Mouse (Mus musculus) liver, embryonic 11.5 days (tissue): ENCODE data around the gene Oas2. TPM values are rescaled to one million over a fixed set of nuclear protein-coding genes. Genes with fewer than 3 reads are reported as not detected.
A peak's percentile ranks its signal among the peaks of the same experiment; 100 is the strongest.

Source experiments
- ATAC-seq: fragments of 200-750 bp; cut with Nextera tagmentation; replicated peaks from 2 replicates; pipeline ENCODE4 v1.8.0; 2017; ENCODE audit warnings: moderate number of reproducible peaks, mild to moderate bottlenecking, moderate TSS enrichment, moderate library complexity; ENCODE audit not compliant: low FRiP score
- DNase-seq: peaks from one replicate; pipeline ENCODE4 v3.0.0-alpha.2; 2017; ENCODE audit warnings: low spot score
- H3K27ac ChIP-seq: fragments of 300-500 bp; sonication (generic); 2 replicates; pipeline ENCODE4 v1.5.1; 2014; ENCODE audit warnings: mild to moderate bottlenecking, low read depth, low read length, control low read depth
- H3K27me3 ChIP-seq: fragments of 300-500 bp; sonication (generic); replicated peaks from 2 replicates; pipeline ENCODE4 v1.6.1; 2014; ENCODE audit warnings: low read length, mixed read lengths; ENCODE audit not compliant: control insufficient read depth, insufficient read depth
- H3K36me3 ChIP-seq: fragments of 300-500 bp; sonication (generic); 2 replicates; pipeline ENCODE4 v1.6.1; 2014; ENCODE audit warnings: mild to moderate bottlenecking, low read length, moderate library complexity, mixed read lengths; ENCODE audit not compliant: control insufficient read depth, insufficient read depth
- H3K4me1 ChIP-seq: fragments of 300-500 bp; sonication (generic); replicated peaks from 2 replicates; pipeline ENCODE4 v1.6.1; 2014; ENCODE audit warnings: low read length, mixed read lengths; ENCODE audit not compliant: control insufficient read depth, insufficient read depth
- H3K4me2 ChIP-seq: fragments of 300-500 bp; sonication (generic); 2 replicates; pipeline ENCODE4 v1.6.1; 2014; ENCODE audit warnings: mild to moderate bottlenecking, control low read depth, moderate library complexity
- H3K4me3 ChIP-seq: fragments of 300-500 bp; sonication (generic); 2 replicates; pipeline ENCODE4 v1.5.1; 2014; ENCODE audit warnings: low read depth, low read length, control low read depth
- H3K9ac ChIP-seq: fragments of 300-500 bp; sonication (generic); 2 replicates; pipeline ENCODE4 v1.6.1; 2014; ENCODE audit warnings: low read depth, low read length, control low read depth
- H3K9me3 ChIP-seq: fragments of 300-500 bp; sonication (generic); 2 replicates; pipeline ENCODE4 v1.6.1; 2016; ENCODE audit warnings: low read length, inconsistent platforms, mixed read lengths; ENCODE audit not compliant: control insufficient read depth
- WGBS: fragments of 180-500 bp; shearing (Covaris S2); extraction: QIAGEN DNeasy Blood & Tissue Kit; methylation state at CpG from one replicate; pipeline ENCODE4 v1.1.7; 2014; 5-methylcytosine and 5-hydroxymethylcytosine counted together
- polyA plus RNA-seq: library from polyadenylated mRNA; unstranded; fragments of >200 nt; fragmentation: Nextera tagmentation; extraction: Ambion mirVana; gene quantifications from 2 replicates; pipeline ENCODE4 v1.2.1, GENCODE M21; 2014

Gene Oas2
- polyA plus RNA-seq, 1 experiment from 2014 or later, result 0.29 TPM

GRCm38 (mm10) chr5:120698181-120698580 lies 51.5 kb downstream of the Oas2 start:
- Histone ChIP-seq H3K4me2 (no peak overlapping the region), H3K4me1 (no peaks in the 10 kb centered on the region; the same call in 1 of the 2 replicates), H3K4me3 (no peak overlapping the region), H3K27ac (no peak overlapping the region), H3K36me3 (no peaks in the 10 kb centered on the region), H3K9ac (no peak overlapping the region), H3K27me3 (peaks cover 56% of the 10 kb centered on the region), H3K9me3 (no peaks in the 10 kb centered on the region)
- DNase-seq, result no peak
- 46% methylated on average over 3 of the region's 3 CpGs for WGBS
- no peak for ATAC-seq

GRCm38 (mm10) chr5:120696865-120697264 lies 52.8 kb downstream of the Oas2 start:
- Histone ChIP-seq H3K36me3 (no peaks in the 10 kb centered on the region), H3K4me1 (no peaks in the 10 kb centered on the region; the same call in 1 of the 2 replicates), H3K4me3 (no peak overlapping the region), H3K9ac (no peak overlapping the region), H3K4me2 (no peak overlapping the region), H3K27me3 (peaks cover 64% of the 10 kb centered on the region), H3K9me3 (no peaks in the 10 kb centered on the region), H3K27ac (no peak overlapping the region)
- DNase-seq (no peak), ATAC-seq (no peak)
- 56% methylated on average over 4 of the region's 4 CpGs for WGBS

DNA sequence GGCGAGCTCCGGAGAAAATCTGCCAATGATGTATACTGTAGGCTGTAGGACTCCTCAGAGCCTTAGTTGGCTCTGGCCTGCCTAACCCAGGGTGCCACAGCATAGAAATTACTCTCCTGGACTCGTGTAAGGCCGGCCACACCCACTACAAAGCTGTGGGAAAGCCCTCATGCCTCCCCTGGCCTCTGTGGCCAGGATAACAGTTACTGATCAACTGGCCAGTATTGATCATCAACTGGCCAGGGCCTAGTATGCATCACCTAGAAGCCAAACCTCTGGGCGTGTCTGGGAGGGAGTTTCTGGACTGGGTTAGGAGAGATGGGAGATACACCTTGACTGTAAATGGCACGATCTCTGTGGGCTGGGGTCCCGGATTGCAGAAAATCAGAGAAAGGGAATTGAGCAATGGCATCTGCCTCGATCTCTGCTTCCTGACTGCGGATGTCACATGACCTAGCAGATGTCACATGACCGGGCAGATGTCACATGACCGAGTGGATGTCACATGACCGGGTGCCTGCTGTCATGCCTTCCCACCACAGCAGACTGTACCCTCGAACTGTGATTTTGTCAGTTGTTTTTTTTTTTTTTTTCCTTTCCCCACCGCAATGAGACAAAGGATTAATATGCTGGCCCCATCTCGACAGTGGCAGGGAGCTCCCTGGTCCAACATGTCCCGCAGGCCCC lies 53.5 kb downstream of the Oas2 start:
- H3K27me3 ChIP-seq, result peaks cover 65% of the 10 kb centered on the region
- no peak overlapping the region for H3K9ac ChIP-seq
- no peaks in the 10 kb centered on the region for H3K36me3 ChIP-seq
- no peak overlapping the region for H3K27ac ChIP-seq
- no peaks in the 10 kb centered on the region; the same call in 1 of the 2 replicates for H3K4me1 ChIP-seq
- H3K9me3 ChIP-seq, result no peaks in the 10 kb centered on the region
- no peak; the same call in 1 of the 2 replicates for ATAC-seq
- WGBS, result 59% methylated on average over 16 of the region's 16 CpGs
- no peak overlapping the region for H3K4me3 ChIP-seq
- no peak overlapping the region for H3K4me2 ChIP-seq
- no peak for DNase-seq

GRCm38 (mm10) chr5:120694695-120695074 lies 55.0 kb downstream of the Oas2 start:
- 5% methylated on average over 41 of the region's 41 CpGs for WGBS
- no peaks in the 10 kb centered on the region for H3K9me3 ChIP-seq
- H3K27me3 ChIP-seq, result peaks cover 68% of the 10 kb centered on the region
- ATAC-seq, result no peak
- no peak overlapping the region for H3K27ac ChIP-seq
- H3K4me1 ChIP-seq, result no peaks in the 10 kb centered on the region; the same call in 1 of the 2 replicates
- peak overlapping the region; percentile 23 for H3K4me3 ChIP-seq
- H3K4me2 ChIP-seq, result peak overlapping the region; percentile 54
- H3K36me3 ChIP-seq, result no peaks in the 10 kb centered on the region
- no peak overlapping the region for H3K9ac ChIP-seq
- no peak for DNase-seq

DNA sequence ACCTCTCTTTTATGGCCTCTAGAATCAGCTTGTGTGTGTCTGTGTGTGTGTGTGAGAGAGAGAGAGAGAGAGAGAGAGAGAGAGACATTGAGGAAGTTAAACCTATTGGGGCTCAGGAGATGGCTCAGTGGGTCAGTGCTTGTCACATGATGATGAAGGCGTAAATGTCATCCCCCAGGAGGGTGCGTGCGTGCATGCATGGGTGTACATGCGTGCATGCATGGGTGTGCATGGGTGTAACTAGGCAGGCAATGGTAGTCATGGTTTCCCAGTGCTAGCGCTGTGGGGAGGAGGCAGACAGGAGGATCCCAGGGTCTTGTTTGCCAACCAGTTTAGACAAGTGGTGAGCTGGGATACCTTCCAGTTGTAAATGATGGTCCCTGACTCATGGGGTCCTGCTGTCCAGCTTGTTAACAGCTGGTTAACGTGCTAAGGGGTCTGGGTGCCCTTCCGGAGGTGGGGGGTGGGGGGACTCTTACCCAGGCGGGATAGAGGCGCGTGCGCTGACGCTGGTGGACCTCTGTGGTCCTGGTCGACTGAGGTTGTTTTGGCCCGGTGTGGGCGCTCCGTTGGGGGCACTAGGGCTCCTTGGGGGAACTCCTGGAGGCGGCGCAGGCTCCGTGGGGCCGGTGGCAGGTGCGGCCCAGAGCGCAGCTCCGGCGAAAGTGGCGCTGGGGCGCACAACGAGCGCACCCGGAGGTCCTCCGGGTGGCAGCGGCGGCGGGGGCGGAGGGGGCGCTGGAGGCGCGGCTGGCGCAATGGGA lies 55.5 kb downstream of the Oas2 start:
- ATAC-seq (no peak), DNase-seq (no peak)
- WGBS, result 10% methylated on average over 37 of the region's 38 CpGs
- Histone ChIP-seq H3K36me3 (no peaks in the 10 kb centered on the region), H3K9ac (no peak overlapping the region), H3K27me3 (peaks cover 68% of the 10 kb centered on the region), H3K4me3 (peak overlapping the region; percentile 23), H3K4me2 (peak overlapping the region; percentile 54), H3K9me3 (no peaks in the 10 kb centered on the region), H3K4me1 (no peaks in the 10 kb centered on the region; the same call in 1 of the 2 replicates), H3K27ac (no peak overlapping the region)

DNA sequence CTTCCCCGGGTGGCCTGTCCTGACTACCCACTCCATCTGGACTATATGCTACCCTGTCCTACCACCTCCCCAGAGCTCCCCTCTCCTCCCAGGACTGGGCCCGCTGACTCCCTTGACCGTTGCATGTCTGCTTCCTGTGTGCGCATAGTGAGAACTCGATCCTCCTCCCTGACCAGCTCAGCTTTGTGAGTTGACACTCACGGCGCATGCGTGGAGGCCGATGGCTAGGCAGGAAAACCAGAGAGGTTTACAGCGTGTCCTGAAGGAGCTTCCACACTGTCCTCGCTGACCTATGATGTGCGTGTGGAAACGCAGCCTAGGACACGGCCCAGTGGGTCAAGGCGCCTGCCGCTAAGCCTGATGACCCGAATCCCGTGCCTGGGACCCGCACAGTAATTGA lies 57.6 kb downstream of the Oas2 start:
- no peak for ATAC-seq
- H3K4me1 ChIP-seq, result no peaks in the 10 kb centered on the region; the same call in 1 of the 2 replicates
- H3K27me3 ChIP-seq, result peaks cover 55% of the 10 kb centered on the region

GRCm38 (mm10) chr5:120690417-120690816 lies 59.2 kb downstream of the Oas2 start:
- Histone ChIP-seq H3K36me3 (no peaks in the 10 kb centered on the region), H3K9ac (no peak overlapping the region)

More for the DNA sequence above, 57.6 kb downstream of the Oas2 start:
- Histone ChIP-seq H3K27ac (no peak overlapping the region), H3K9me3 (no peaks in the 10 kb centered on the region), H3K9ac (no peak overlapping the region), H3K36me3 (no peaks in the 10 kb centered on the region), H3K4me2 (no peak overlapping the region), H3K4me3 (no peak overlapping the region)
- no peak for DNase-seq
- 66% methylated on average over 19 of the region's 19 CpGs for WGBS

DNA sequence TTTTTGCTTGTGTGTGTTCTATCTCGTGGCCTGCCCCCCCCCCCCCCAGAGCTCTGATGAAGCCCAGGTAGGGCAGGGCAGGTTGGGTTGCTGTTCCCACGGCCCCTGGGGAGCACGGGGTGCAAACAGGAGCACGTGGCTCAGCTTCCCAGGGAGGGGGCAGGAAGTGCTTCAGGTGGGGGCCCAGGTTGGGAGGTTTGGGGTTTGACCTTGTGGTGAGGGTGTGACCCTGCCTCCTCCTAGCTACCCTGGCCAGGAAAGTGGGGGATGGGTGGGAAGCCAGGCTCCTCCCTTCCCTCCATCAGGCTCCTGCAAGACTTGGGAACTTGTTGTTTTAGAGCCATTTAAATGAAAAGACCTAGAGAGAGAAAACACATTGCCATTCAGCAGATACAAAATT lies 61.2 kb downstream of the Oas2 start:
- Histone ChIP-seq H3K27me3 (peaks cover 25% of the 10 kb centered on the region), H3K4me1 (no peaks in the 10 kb centered on the region), H3K36me3 (no peaks in the 10 kb centered on the region), H3K4me3 (no peak overlapping the region), H3K9ac (no peak overlapping the region), H3K27ac (no peak overlapping the region), H3K4me2 (no peak overlapping the region), H3K9me3 (no peaks in the 10 kb centered on the region)
- DNase-seq (no peak), ATAC-seq (no peak)
- WGBS, result 28% methylated on average over 4 of the region's 4 CpGs

More at GRCm38 (mm10) chr5:120690417-120690816, 59.2 kb downstream of the Oas2 start:
- DNase-seq (no peak), ATAC-seq (no peak)
- Histone ChIP-seq H3K27ac (no peak overlapping the region), H3K4me3 (no peak overlapping the region), H3K27me3 (peaks cover 42% of the 10 kb centered on the region), H3K4me1 (no peaks in the 10 kb centered on the region; the same call in 1 of the 2 replicates), H3K9me3 (no peaks in the 10 kb centered on the region), H3K4me2 (no peak overlapping the region)
- WGBS, result 59% methylated on average over 4 of the region's 4 CpGs
